Mouse (Mus musculus) left cerebral cortex, adult 11 months (tissue): ENCODE data around the gene Tmem192.
A peak's percentile ranks its signal among the peaks of the same experiment; 100 is the strongest.

ENCODE experiments used
- DNase-seq: peaks from one replicate; pipeline ENCODE4 v3.0.0; 2022; ENCODE audit warnings: low spot score

Gene Tmem192

GRCm38 (mm10) chr8:64946820-64947697 lies at the start of gene Tmem192:
Tmem192 (plus strand) TSS chr8:64947185.
- peak; percentile 91 for DNase-seq

GRCm38 (mm10) chr8:64898710-64899109 lies 48.3 kb upstream of the Tmem192 start:
- DNase-seq = no peak

GRCm38 (mm10) chr8:64900645-64901044 lies 46.3 kb upstream of the Tmem192 start:
- no peak for DNase-seq

- no peak for DNase-seq
Measured at GRCm38 (mm10) chr8:64901527-64902156, 45.3 kb upstream of the Tmem192 start.

- DNase-seq = no peak
Measured at GRCm38 (mm10) chr8:64902191-64902590, 44.8 kb upstream of the Tmem192 start.

GRCm38 (mm10) chr8:64903778-64904177 lies 43.2 kb upstream of the Tmem192 start:
- no peak for DNase-seq

GRCm38 (mm10) chr8:64910026-64910425 lies 37.0 kb upstream of the Tmem192 start:
- DNase-seq = no peak

- DNase-seq = no peak
Measured at GRCm38 (mm10) chr8:64916793-64917192, 30.2 kb upstream of the Tmem192 start.

GRCm38 (mm10) chr8:64923329-64923728 lies 23.7 kb upstream of the Tmem192 start:
- no peak for DNase-seq

- DNase-seq = no peak
Measured at GRCm38 (mm10) chr8:64925762-64926161, 21.2 kb upstream of the Tmem192 start.

- DNase-seq = peak; percentile 48
Measured at GRCm38 (mm10) chr8:64926355-64926754, 20.6 kb upstream of the Tmem192 start.

- DNase-seq = no peak
Measured at GRCm38 (mm10) chr8:64928938-64929337, 18.0 kb upstream of the Tmem192 start.

- no peak for DNase-seq
Measured at GRCm38 (mm10) chr8:64934997-64935396, 12.0 kb upstream of the Tmem192 start.

- no peak for DNase-seq
Measured at GRCm38 (mm10) chr8:64941019-64941418, 6.0 kb upstream of the Tmem192 start.

- peak; percentile 69 for DNase-seq
Measured at GRCm38 (mm10) chr8:64941495-64941894, 5.5 kb upstream of the Tmem192 start.

- no peak for DNase-seq
Measured at GRCm38 (mm10) chr8:64942946-64943345, 4.0 kb upstream of the Tmem192 start.

- DNase-seq = no peak
Measured at GRCm38 (mm10) chr8:64944831-64945230, 2.2 kb upstream of the Tmem192 start.

- no peak for DNase-seq
Measured at GRCm38 (mm10) chr8:64945606-64946005, 1.4 kb upstream of the Tmem192 start.

GRCm38 (mm10) chr8:64946441-64946819 lies 555 bp upstream of the Tmem192 start:
- DNase-seq = no peak

- no peak for DNase-seq
Measured at GRCm38 (mm10) chr8:64947698-64948034, 681 bp downstream of the Tmem192 start.

GRCm38 (mm10) chr8:64948371-64948770 lies 1.4 kb downstream of the Tmem192 start:
- no peak for DNase-seq

- DNase-seq = no peak
Measured at GRCm38 (mm10) chr8:64952101-64952500, 5.1 kb downstream of the Tmem192 start.

- DNase-seq = no peak
Measured at GRCm38 (mm10) chr8:64959025-64959424, 12.0 kb downstream of the Tmem192 start.

GRCm38 (mm10) chr8:64962836-64963235 lies 15.9 kb downstream of the Tmem192 start:
- DNase-seq = no peak
